Mouse (Mus musculus) intestine, embryonic 16.5 days (tissue): ENCODE measurements around the gene Map2k7. TPM values are rescaled to one million over a fixed set of nuclear protein-coding genes. Genes with fewer than 3 reads are reported as not detected.

Source experiments
- ATAC-seq: fragments of 200-750 bp; cut with Nextera tagmentation; 2 replicates; pipeline ENCODE4 v1.8.0; 2017; ENCODE audit warnings: moderate TSS enrichment, moderate library complexity
- H3K27ac ChIP-seq: fragments of 300-500 bp; sonication (generic); 2 replicates; pipeline ENCODE4 v1.5.1; 2014; ENCODE audit warnings: mild to moderate bottlenecking, low read length
- H3K27me3 ChIP-seq: fragments of 300-500 bp; sonication (generic); replicated peaks from 2 replicates; pipeline ENCODE4 v1.6.1; 2014; ENCODE audit warnings: low read length, control low read depth, mixed read lengths; ENCODE audit not compliant: control insufficient read depth, insufficient read depth
- H3K36me3 ChIP-seq: fragments of 300-500 bp; sonication (generic); 2 replicates; pipeline ENCODE4 v1.6.1; 2014; ENCODE audit warnings: low read length, control low read depth; ENCODE audit not compliant: control insufficient read depth, insufficient read depth
- H3K4me1 ChIP-seq: fragments of 300-500 bp; sonication (generic); 2 replicates; pipeline ENCODE4 v1.6.1; 2014; ENCODE audit warnings: low read length, control low read depth, mixed read lengths; ENCODE audit not compliant: control insufficient read depth, insufficient read depth
- H3K4me2 ChIP-seq: fragments of 300-500 bp; sonication (generic); 2 replicates; pipeline ENCODE4 v1.6.1; 2014; ENCODE audit warnings: low read depth, low read length, control low read depth
- H3K4me3 ChIP-seq: fragments of 300-500 bp; sonication (generic); 2 replicates; pipeline ENCODE4 v1.5.1; 2014; ENCODE audit warnings: mild to moderate bottlenecking, low read length
- H3K9ac ChIP-seq: fragments of 300-500 bp; sonication (generic); 2 replicates; pipeline ENCODE4 v1.6.1; 2014; ENCODE audit warnings: low read depth, low read length
- H3K9me3 ChIP-seq: fragments of 300-500 bp; sonication (generic); 2 replicates; pipeline ENCODE4 v1.6.1; 2016; ENCODE audit warnings: low read length, control low read depth; ENCODE audit not compliant: control insufficient read depth
- WGBS: fragments of 180-500 bp; shearing (Covaris S2); extraction: QIAGEN DNeasy Blood & Tissue Kit; methylation state at CpG from one replicate; pipeline ENCODE4 v1.1.7; 2014; 5-methylcytosine and 5-hydroxymethylcytosine counted together
- polyA plus RNA-seq: library from polyadenylated mRNA; unstranded; fragments of >200 nt; fragmentation: Nextera tagmentation; extraction: Ambion mirVana; gene quantifications from 2 replicates; pipeline ENCODE4 v1.2.1, GENCODE M21; 2015

Map2k7 gene
- polyA plus RNA-seq, 1 experiment from 2014 or later = 18.8 TPM

DNA sequence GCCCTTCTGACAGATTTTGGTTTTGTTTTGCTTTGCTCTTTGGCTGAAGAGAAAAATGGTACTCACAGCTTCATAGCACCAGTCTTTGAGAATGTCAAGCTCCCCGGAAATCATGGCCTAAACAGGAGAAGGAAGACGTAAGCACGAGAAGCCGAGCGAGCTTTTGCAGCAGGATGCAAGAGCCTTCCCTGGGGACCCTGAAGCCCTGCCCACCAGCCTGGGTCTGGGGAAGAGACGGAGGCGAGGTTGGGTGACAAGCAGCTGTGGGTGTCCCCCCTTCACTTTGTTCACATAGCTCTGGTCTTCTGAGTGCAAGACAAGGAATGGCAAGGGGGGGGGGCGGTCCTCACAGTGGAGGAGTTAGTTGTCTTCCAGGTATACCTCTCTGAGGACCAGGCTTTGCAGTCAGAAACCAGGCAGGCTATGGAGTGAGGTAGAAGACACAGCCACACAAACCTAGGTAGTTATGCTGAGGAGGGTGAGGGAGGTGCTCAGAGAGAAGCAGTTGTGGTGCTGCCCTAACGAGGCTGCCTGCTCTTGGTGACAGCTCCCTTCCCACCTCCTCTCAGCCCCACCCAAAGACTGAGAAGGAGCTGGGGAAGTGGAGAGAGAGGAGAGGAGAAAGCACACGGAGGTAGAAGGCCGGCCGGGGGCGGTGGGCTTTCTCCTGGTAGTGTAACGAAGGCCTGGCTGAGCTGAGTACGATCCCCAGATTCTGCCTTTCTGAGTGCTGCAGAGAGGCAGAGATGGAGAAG lies 26.8 kb downstream of the Map2k7 start:
- WGBS = 90% methylated on average over 15 of the region's 15 CpGs

DNA sequence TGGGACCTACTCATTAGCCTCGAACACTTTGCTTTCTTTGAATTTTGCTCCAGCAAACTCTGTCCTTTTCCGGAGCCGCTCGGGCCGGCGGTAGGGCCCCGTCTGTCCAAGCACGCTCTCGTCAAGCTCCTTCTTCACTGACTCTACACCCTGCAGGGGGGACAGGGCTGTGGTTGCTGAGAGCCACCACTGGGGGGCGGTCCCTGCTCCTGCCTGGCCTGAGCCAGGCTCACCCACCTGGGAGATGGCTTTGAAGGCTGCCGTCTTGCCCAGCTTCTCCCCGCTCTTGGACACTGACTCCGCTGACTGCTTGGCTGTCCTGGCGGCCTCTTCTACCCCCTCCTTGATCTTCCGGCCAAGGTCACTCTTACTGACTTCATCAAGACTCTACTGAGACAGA lies 29.1 kb downstream of the Map2k7 start:
- H3K9me3 ChIP-seq = no peaks in the 10 kb centered on the region
- H3K4me2 ChIP-seq = no peak overlapping the region
- peaks cover 38% of the 10 kb centered on the region for H3K36me3 ChIP-seq
- no peak overlapping the region for H3K27ac ChIP-seq
- ATAC-seq = peak; percentile 62; the same call in 1 of the 2 replicates
- no peak overlapping the region for H3K4me3 ChIP-seq
- no peak overlapping the region for H3K9ac ChIP-seq
- no peaks in the 10 kb centered on the region for H3K4me1 ChIP-seq
- 77% methylated on average over 15 of the region's 15 CpGs for WGBS
- no peaks in the 10 kb centered on the region for H3K27me3 ChIP-seq

More for the DNA sequence above, 26.8 kb downstream of the Map2k7 start:
- no peak for ATAC-seq
- no peaks in the 10 kb centered on the region for H3K27me3 ChIP-seq
- H3K4me2 ChIP-seq = no peak overlapping the region
- H3K4me1 ChIP-seq = no peaks in the 10 kb centered on the region
- H3K9ac ChIP-seq = no peak overlapping the region
- peaks cover 44% of the 10 kb centered on the region for H3K36me3 ChIP-seq
- H3K9me3 ChIP-seq = no peaks in the 10 kb centered on the region
- no peak overlapping the region for H3K27ac ChIP-seq
- H3K4me3 ChIP-seq = no peak overlapping the region

DNA sequence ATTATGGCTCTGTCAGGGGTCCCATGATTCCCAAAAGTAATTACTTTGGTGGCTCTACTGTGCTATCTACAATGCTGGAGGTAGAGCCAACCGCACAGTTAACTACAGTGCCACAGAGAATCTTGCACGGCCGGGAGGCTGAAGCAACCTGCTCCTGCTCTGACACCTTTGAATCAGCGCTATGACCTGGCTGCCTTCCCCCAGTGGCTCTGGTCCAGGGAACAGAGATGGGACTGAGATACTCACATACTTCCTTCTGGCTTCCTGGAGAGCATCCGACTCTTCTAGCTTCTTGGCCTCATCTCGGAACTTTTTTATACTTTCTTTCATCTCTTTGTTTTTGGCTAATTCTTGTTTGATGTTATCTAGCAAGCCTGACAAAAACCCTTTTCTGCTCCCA lies 31.1 kb downstream of the Map2k7 start:
- Histone ChIP-seq H3K4me1 (peaks cover 3% of the 10 kb centered on the region), H3K27me3 (no peaks in the 10 kb centered on the region), H3K9me3 (no peaks in the 10 kb centered on the region), H3K4me2 (no peak overlapping the region), H3K36me3 (peaks cover 38% of the 10 kb centered on the region), H3K9ac (no peak overlapping the region), H3K27ac (no peak overlapping the region), H3K4me3 (no peak overlapping the region)
- no peak for ATAC-seq
- WGBS = 91% methylated on average over 6 of the region's 6 CpGs

DNA sequence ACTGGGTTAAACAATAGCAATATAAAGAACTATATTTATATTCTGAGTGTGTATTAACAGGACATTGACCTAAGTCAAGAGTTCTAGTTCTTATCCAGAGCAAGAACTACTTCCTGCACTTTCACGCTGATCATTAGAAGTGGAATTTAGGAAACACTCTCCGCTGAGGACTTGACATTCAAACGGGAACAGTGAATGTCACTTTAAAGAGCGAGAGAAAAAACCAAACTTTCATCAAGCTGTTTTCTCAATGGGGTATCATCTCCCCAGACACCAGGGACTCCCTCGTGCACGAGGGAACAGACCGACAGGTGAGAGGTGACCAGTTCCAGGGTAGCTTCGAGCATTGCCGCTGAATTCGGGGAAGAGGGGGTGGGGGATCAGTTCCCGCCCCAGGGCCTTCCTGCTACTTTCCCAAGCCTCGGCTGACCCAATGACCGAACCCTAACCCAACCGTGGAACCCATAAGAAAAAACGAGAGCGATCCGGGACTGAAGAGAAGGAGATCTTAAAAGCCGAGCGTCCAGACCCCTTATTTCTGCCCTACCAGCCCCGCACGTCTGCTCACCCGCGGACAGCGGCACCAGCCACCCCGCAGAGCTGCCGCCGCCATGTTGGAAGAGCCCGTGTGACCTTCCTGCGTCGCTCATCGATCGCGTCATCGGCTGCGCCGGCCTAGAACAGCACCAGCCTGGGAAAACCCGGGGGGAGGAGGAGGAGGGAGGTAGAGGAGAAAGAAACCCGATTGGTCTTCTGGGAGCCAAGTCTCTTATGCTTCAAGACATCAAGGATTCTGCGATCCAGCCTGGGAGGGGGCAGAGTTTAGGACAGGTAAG lies 37.0 kb downstream of the Map2k7 start, which contains the start of gene Timm44:
Gene Timm44, minus strand, starts transcription at position 639 of the 836 bp plus-strand sequence.
- peak; percentile 97 for ATAC-seq
- Histone ChIP-seq H3K4me1 (peaks cover 8% of the 10 kb centered on the region), H3K4me3 (peak within 1 kb of the TSS; percentile 86), H3K27me3 (no peaks in the 10 kb centered on the region), H3K27ac (peak within 1 kb of the TSS; percentile 61), H3K4me2 (peak within 1 kb of the TSS; percentile 77), H3K9me3 (no peaks in the 10 kb centered on the region), H3K36me3 (peaks cover 5% of the 10 kb centered on the region), H3K9ac (peak within 1 kb of the TSS; percentile 83)
- under 1% methylated on average over 39 of the region's 39 CpGs for WGBS

DNA sequence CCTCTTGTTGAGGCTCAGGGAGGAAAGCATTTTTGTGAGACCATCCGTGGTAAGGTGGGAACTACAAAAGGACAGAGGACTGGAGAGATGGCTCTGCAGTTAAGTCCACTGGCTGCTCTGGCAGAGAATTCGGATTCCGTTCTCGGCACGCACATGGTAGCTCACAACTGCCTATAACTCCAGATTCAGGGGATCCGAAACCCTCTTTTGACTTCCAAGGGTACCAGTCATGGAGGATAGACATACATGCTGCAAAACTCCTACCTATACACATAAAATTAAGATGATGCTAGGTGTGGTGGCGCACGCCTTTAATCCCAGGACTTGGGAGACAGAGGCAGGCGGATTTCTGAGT lies 37.5 kb downstream of the Map2k7 start:
- H3K4me3 ChIP-seq = peak overlapping the region; percentile 86
- H3K9me3 ChIP-seq = no peaks in the 10 kb centered on the region
- H3K9ac ChIP-seq = peak overlapping the region; percentile 83
- H3K4me2 ChIP-seq = peak overlapping the region; percentile 77
- H3K27ac ChIP-seq = peak overlapping the region; percentile 61; the same call in 1 of the 2 replicates
- peaks cover 2% of the 10 kb centered on the region for H3K36me3 ChIP-seq
- H3K27me3 ChIP-seq = no peaks in the 10 kb centered on the region
- 28% methylated on average over 9 of the region's 9 CpGs for WGBS
- H3K4me1 ChIP-seq = peaks cover 8% of the 10 kb centered on the region
- ATAC-seq = peak; percentile 68; the same call in 1 of the 2 replicates

DNA sequence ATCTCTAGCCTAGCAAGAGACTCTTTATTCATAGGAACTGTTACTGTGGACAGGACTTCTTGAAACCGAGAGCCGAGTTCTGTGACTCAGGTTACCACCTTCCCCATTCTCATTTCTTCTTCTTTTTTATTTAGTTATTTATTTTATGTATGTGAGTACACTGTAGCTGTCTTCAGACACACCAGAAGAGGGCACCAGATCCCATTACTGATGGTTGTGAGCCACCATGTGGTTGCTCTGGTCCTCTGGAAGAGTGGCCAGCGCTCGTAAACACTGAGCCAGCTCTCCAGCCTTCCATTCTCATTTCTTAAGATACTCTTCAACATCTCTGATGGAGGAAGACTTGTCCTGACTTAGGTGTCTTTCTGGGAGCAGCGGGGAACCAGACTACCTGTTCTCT lies 54.2 kb downstream of the Map2k7 start:
- WGBS = 89% methylated on average over 5 of the region's 5 CpGs

More for the DNA sequence above, 54.2 kb downstream of the Map2k7 start:
- no peaks in the 10 kb centered on the region for H3K4me1 ChIP-seq
- H3K9me3 ChIP-seq = no peaks in the 10 kb centered on the region
- H3K36me3 ChIP-seq = peaks cover 24% of the 10 kb centered on the region
- no peak overlapping the region for H3K27ac ChIP-seq
- H3K4me2 ChIP-seq = no peak overlapping the region
- H3K9ac ChIP-seq = no peak overlapping the region
- no peaks in the 10 kb centered on the region for H3K27me3 ChIP-seq
- no peak for ATAC-seq
- no peak overlapping the region for H3K4me3 ChIP-seq

Other genes starting within 250 kb of the Map2k7 start
- gene Cd209f, start 132.9 kb upstream of the Map2k7 start, polyA plus RNA-seq = 0.21 TPM in 1 of 2 replicates, not detected in the other
- gene Cd209g, start 104.6 kb upstream of the Map2k7 start, polyA plus RNA-seq = not detected in 2 replicates
- 19.1 and 19.2 TPM in 2 replicates for gene Evi5l, start 72.2 kb upstream of the Map2k7 start, polyA plus RNA-seq
- 2.8 and 3.2 TPM in 2 replicates for gene Prr36, start 21.3 kb upstream of the Map2k7 start, polyA plus RNA-seq
- gene Lrrc8e, start 11.9 kb upstream of the Map2k7 start, polyA plus RNA-seq = 2.6 and 2.8 TPM in 2 replicates
- 0.64 and 0.70 TPM in 2 replicates for gene Gm49320, start 125 bp downstream of the Map2k7 start, polyA plus RNA-seq
- 2.4 and 2.9 TPM in 2 replicates for gene Tgfbr3l, start 9.5 kb downstream of the Map2k7 start, polyA plus RNA-seq
- 38.9 and 43.5 TPM in 2 replicates for gene Snapc2, start 14.3 kb downstream of the Map2k7 start, polyA plus RNA-seq
- gene Ctxn1, start 20.5 kb downstream of the Map2k7 start, polyA plus RNA-seq = 52.8 and 55.0 TPM in 2 replicates
- gene Timm44, start 37.2 kb downstream of the Map2k7 start, polyA plus RNA-seq = 73.5 and 74.6 TPM in 2 replicates
- 142 and 168 TPM in 2 replicates for gene Ccl25, start 86.5 kb downstream of the Map2k7 start, polyA plus RNA-seq
- 162 and 177 TPM in 2 replicates for gene Elavl1, start 86.7 kb downstream of the Map2k7 start, polyA plus RNA-seq